Mouse (Mus musculus) hematopoietic stem cell, adult 5-6 weeks (primary cell): ENCODE results near the gene Lig3. TPM values are rescaled to one million over a fixed set of nuclear protein-coding genes. Genes with fewer than 3 reads are reported as not detected.

ENCODE experiments used
- ATAC-seq, 2 experiments: fragments of 125-278 bp in 1 of 2; replicated peaks in 1 of 2; 2 replicates each; pipeline ENCODE4 v1.8.0; 2016 to 2017; ENCODE audit warnings: inconsistent platforms in 2 of 2, mild to moderate bottlenecking in 2 of 2, moderate number of reproducible peaks in 2 of 2, low read depth in 1 of 2, moderate TSS enrichment in 1 of 2; ENCODE audit not compliant: low FRiP score in 2 of 2, poor library complexity in 2 of 2, severe bottlenecking in 2 of 2, insufficient read depth in 1 of 2, low TSS enrichment in 1 of 2
- total RNA-seq: library from RNA; stranded (forward); fragments of 172-1452, 232-1000 nt; gene quantifications from 2 replicates; pipeline ENCODE4 v1.2.3, GENCODE M21; 2017

Gene Lig3
- total RNA-seq, 1 experiment from 2014 or later, result 47.4 TPM

DNA sequence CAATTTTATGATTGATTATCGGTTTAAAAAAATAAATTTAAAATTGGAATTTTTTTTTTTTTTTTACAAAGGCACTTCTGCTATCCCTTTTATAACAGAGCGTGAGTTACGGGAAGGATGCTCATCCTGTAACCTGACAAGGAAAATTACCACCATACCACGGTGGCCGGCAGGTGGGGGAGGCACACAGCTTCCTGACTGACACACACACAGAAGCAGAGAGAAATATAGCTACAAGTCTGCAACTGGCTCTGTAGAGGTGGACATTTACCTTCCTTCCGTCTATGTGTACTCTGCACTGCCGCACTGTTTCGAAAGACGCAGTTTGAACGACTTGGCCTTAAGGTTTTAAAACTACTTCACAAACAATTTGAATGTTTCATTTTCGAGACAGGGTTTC lies 71.2 kb downstream of the Lig3 start:
- ATAC-seq, result no peak

DNA sequence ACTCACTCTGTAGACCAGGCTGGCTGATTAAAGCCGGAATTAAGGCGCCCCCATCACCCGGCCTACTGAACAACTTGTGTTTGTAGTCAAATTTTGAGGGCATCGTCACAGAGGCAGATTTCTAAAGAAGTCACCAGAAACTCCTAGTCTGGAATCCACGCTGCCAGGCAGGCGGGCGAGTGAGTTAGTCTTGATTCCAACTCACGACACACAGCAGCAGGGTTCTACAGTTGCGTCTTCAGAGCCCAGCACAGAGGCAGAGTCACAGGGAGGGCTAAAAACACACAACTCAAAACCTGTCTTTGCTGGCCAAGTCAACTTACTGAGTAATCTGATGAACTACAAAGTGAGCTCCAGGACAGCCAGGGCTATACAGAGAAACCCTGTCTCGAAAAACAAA lies 71.6 kb downstream of the Lig3 start:
- ATAC-seq, result no peak

DNA sequence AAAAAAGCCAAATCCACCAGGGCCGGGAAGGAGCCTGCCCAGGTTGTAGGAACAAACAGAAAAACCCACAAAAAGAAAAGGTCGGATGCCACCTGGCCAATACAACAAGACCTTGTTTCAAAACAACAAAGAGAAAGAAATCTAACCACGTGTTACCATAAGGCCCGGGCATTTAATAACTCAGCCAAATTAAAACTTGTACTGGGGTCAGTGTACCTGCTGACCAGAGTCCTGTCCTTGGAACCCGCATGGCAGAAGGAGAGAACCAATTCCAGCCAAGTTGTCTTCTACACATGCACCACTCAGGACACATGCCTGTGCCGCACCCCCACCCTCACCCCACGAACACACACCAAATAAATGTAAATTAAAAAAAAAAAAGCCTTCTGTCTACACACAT lies 72.0 kb downstream of the Lig3 start:
- ATAC-seq, result no peak

Other genes starting within 250 kb of the Lig3 start
- gene Cct6b, start 16.8 kb upstream of the Lig3 start, total RNA-seq, result 0.31 TPM in 1 of 2 replicates, not detected in the other
- gene Zfp830, start 16.8 kb upstream of the Lig3 start, total RNA-seq, result 54.7 and 66.5 TPM in 2 replicates
- 15.8 and 18.8 TPM in 2 replicates for gene Rffl, start 90.1 kb downstream of the Lig3 start, total RNA-seq
- gene Rad51d, start 109.5 kb downstream of the Lig3 start, total RNA-seq, result 15.2 and 21.4 TPM in 2 replicates
- gene Fndc8, start 111.0 kb downstream of the Lig3 start, total RNA-seq, result not detected in 2 replicates
- 28.5 and 30.5 TPM in 2 replicates for gene Nle1, start 127.3 kb downstream of the Lig3 start, total RNA-seq
- 0.15 and 1.6 TPM in 2 replicates for gene Unc45b, start 129.4 kb downstream of the Lig3 start, total RNA-seq
- 14.1 and 30.8 TPM in 2 replicates for gene Slfn5, start 170.2 kb downstream of the Lig3 start, total RNA-seq
- gene Slfn9, start 210.7 kb downstream of the Lig3 start, total RNA-seq, result 50.1 and 52.5 TPM in 2 replicates
- 44.3 and 56.4 TPM in 2 replicates for gene Slfn8, start 239.7 kb downstream of the Lig3 start, total RNA-seq